Mouse (Mus musculus) liver, postnatal 0 days (tissue): ENCODE data around the gene Lyzl6.

ENCODE experiments used
- CTCF ChIP-seq: sonication (generic); IDR thresholded peaks from 2 replicates; pipeline ENCODE4 v1.5.1; 2016; ENCODE audit warnings: antibody characterized with exemption, low read depth
- EP300 ChIP-seq: IDR thresholded peaks from 2 replicates; pipeline ENCODE4 v1.6.1; 2016; ENCODE audit warnings: antibody characterized with exemption, low read depth, mild to moderate bottlenecking

- TF ChIP-seq CTCF (no peak), EP300 (no peak)
Observed at GRCm38 (mm10) chr11:103638790-103639189, at the start of gene Lyzl6.
